Mouse (Mus musculus) forebrain, embryonic 13.5 days (tissue): Measurements from ENCODE around the gene Atrnl1. TPM values are rescaled to one million over a fixed set of nuclear protein-coding genes. Genes with fewer than 3 reads are reported as not detected.
A peak's percentile ranks its signal among the peaks of the same experiment; 100 is the strongest.
"Not testable (repeated sequence)": the region's sequence is repeated elsewhere in the genome, so short reads cannot be mapped to it uniquely, and the experiment has no call there.

Experiments used
- ATAC-seq: fragments of 200-750 bp; cut with Nextera tagmentation; 2 replicates; pipeline ENCODE4 v1.8.0; 2017
- H3K27ac ChIP-seq: fragments of 300-500 bp; sonication (generic); 2 replicates; pipeline ENCODE4 v1.5.1; 2015; ENCODE audit warnings: inconsistent platforms, mild to moderate bottlenecking, moderate library complexity
- H3K27me3 ChIP-seq: fragments of 300-500 bp; sonication (generic); 2 replicates; pipeline ENCODE4 v1.6.1; 2015; ENCODE audit warnings: mild to moderate bottlenecking, inconsistent platforms
- H3K36me3 ChIP-seq: fragments of 300-500 bp; sonication (generic); 2 replicates; pipeline ENCODE4 v1.6.1; 2015; ENCODE audit warnings: mild to moderate bottlenecking, inconsistent platforms; ENCODE audit not compliant: poor library complexity, severe bottlenecking
- H3K4me1 ChIP-seq: fragments of 300-500 bp; sonication (generic); 2 replicates; pipeline ENCODE4 v1.6.1; 2015; ENCODE audit warnings: inconsistent platforms
- H3K4me2 ChIP-seq: fragments of 300-500 bp; sonication (generic); 2 replicates; pipeline ENCODE4 v1.6.1; 2015; ENCODE audit warnings: inconsistent platforms, mild to moderate bottlenecking, moderate library complexity
- H3K4me3 ChIP-seq: fragments of 300-500 bp; sonication (generic); 2 replicates; pipeline ENCODE4 v1.5.1; 2015; ENCODE audit warnings: mild to moderate bottlenecking, inconsistent platforms
- H3K9ac ChIP-seq: fragments of 300-500 bp; sonication (generic); 2 replicates; pipeline ENCODE4 v1.6.1; 2015; ENCODE audit warnings: mild to moderate bottlenecking, inconsistent platforms
- H3K9me3 ChIP-seq: fragments of 300-500 bp; sonication (generic); replicated peaks from 2 replicates; pipeline ENCODE4 v1.6.1; 2016; ENCODE audit warnings: inconsistent platforms
- WGBS: fragments of 180-500 bp; shearing (Covaris S2); methylation state at CpG from one replicate; pipeline ENCODE4 v1.1.7; 2015; 5-methylcytosine and 5-hydroxymethylcytosine counted together
- polyA plus RNA-seq: library from polyadenylated mRNA; unstranded; fragments of >200 nt; fragmentation: Nextera tagmentation; extraction: Ambion mirVana; gene quantifications from 2 replicates; pipeline ENCODE4 v1.2.1, GENCODE M21; 2015

Gene Atrnl1
- polyA plus RNA-seq, 1 experiment from 2014 or later, result 5.1 TPM

GRCm38 (mm10) chr19:57870871-57871270 lies 260.0 kb downstream of the Atrnl1 start:
- Histone ChIP-seq H3K4me3 (no peak overlapping the region), H3K4me1 (peaks cover 17% of the 10 kb centered on the region), H3K27me3 (no peaks in the 10 kb centered on the region), H3K36me3 (no peaks in the 10 kb centered on the region), H3K9me3 (no peaks in the 10 kb centered on the region), H3K4me2 (peak overlapping the region; percentile 38), H3K27ac (no peak overlapping the region), H3K9ac (no peak overlapping the region)
- 17% methylated on average over 13 of the region's 13 CpGs for WGBS
- ATAC-seq, result no peak

GRCm38 (mm10) chr19:57876057-57876456 lies 265.2 kb downstream of the Atrnl1 start:
- no peak overlapping the region for H3K9ac ChIP-seq
- H3K4me1 ChIP-seq, result peaks cover 11% of the 10 kb centered on the region
- H3K4me2 ChIP-seq, result no peak overlapping the region
- H3K27ac ChIP-seq, result no peak overlapping the region
- H3K4me3 ChIP-seq, result no peak overlapping the region
- H3K9me3 ChIP-seq, result no peaks in the 10 kb centered on the region
- H3K36me3 ChIP-seq, result no peaks in the 10 kb centered on the region
- H3K27me3 ChIP-seq, result no peaks in the 10 kb centered on the region
- WGBS, result 90% methylated on average over 6 of the region's 6 CpGs
- no peak for ATAC-seq

GRCm38 (mm10) chr19:57877343-57877742 lies 266.5 kb downstream of the Atrnl1 start:
- Histone ChIP-seq H3K27ac (no peak overlapping the region), H3K36me3 (no peaks in the 10 kb centered on the region), H3K4me3 (no peak overlapping the region), H3K9ac (no peak overlapping the region), H3K4me2 (no peak overlapping the region), H3K4me1 (0 out of 2 replicates have a peak, but pooled peaks cover 5% of the 10 kb centered on the region), H3K27me3 (no peaks in the 10 kb centered on the region), H3K9me3 (no peaks in the 10 kb centered on the region)
- WGBS, result 100% methylated on average over 4 of the region's 4 CpGs
- no peak for ATAC-seq

- 0 out of 2 replicates have a peak, but pooled peaks cover 5% of the 10 kb centered on the region for H3K4me1 ChIP-seq
- no peaks in the 10 kb centered on the region for H3K27me3 ChIP-seq
- ATAC-seq, result no peak
- 92% methylated on average over 9 of the region's 9 CpGs for WGBS
- no peak overlapping the region for H3K9ac ChIP-seq
- no peaks in the 10 kb centered on the region for H3K9me3 ChIP-seq
- no peaks in the 10 kb centered on the region for H3K36me3 ChIP-seq
- no peak overlapping the region for H3K4me3 ChIP-seq
- no peak overlapping the region for H3K27ac ChIP-seq
- no peak overlapping the region for H3K4me2 ChIP-seq
Observed at GRCm38 (mm10) chr19:57878583-57878982, 267.7 kb downstream of the Atrnl1 start.

GRCm38 (mm10) chr19:57879841-57880240 lies 269.0 kb downstream of the Atrnl1 start:
- H3K9ac ChIP-seq, H3K4me2 ChIP-seq, H3K4me3 ChIP-seq, ATAC-seq, H3K9me3 ChIP-seq, H3K4me1 ChIP-seq, H3K27me3 ChIP-seq, H3K36me3 ChIP-seq, H3K27ac ChIP-seq: not testable (repeated sequence)
- WGBS, result 89% methylated on average over 1 of the region's 1 CpGs

- 92% methylated on average over 7 of the region's 7 CpGs for WGBS
- no peak overlapping the region for H3K9ac ChIP-seq
- no peak overlapping the region for H3K4me3 ChIP-seq
- H3K4me1 ChIP-seq, result no peaks in the 10 kb centered on the region
- no peaks in the 10 kb centered on the region for H3K9me3 ChIP-seq
- H3K36me3 ChIP-seq, result no peaks in the 10 kb centered on the region
- no peak overlapping the region for H3K4me2 ChIP-seq
- H3K27ac ChIP-seq, result no peak overlapping the region
- ATAC-seq, result no peak
- no peaks in the 10 kb centered on the region for H3K27me3 ChIP-seq
Observed at GRCm38 (mm10) chr19:57881927-57882326, 271.1 kb downstream of the Atrnl1 start.

GRCm38 (mm10) chr19:57888871-57889270 lies 278.0 kb downstream of the Atrnl1 start:
- H3K9me3 ChIP-seq, result no peaks in the 10 kb centered on the region
- no peak for ATAC-seq
- H3K9ac ChIP-seq, result no peak overlapping the region
- H3K4me2 ChIP-seq, result no peak overlapping the region
- H3K4me3 ChIP-seq, result no peak overlapping the region
- H3K27ac ChIP-seq, result no peak overlapping the region
- peaks cover 5% of the 10 kb centered on the region; the same call in 1 of the 2 replicates for H3K4me1 ChIP-seq
- WGBS, result 87% methylated on average over 8 of the region's 8 CpGs
- no peaks in the 10 kb centered on the region for H3K27me3 ChIP-seq
- no peaks in the 10 kb centered on the region for H3K36me3 ChIP-seq

GRCm38 (mm10) chr19:57889741-57890140 lies 278.9 kb downstream of the Atrnl1 start:
- no peak overlapping the region for H3K9ac ChIP-seq
- H3K27ac ChIP-seq, result no peak overlapping the region
- no peak overlapping the region for H3K4me2 ChIP-seq
- WGBS, result 64% methylated on average over 3 of the region's 3 CpGs
- H3K27me3 ChIP-seq, result no peaks in the 10 kb centered on the region
- no peaks in the 10 kb centered on the region for H3K9me3 ChIP-seq
- H3K4me3 ChIP-seq, result no peak overlapping the region
- H3K36me3 ChIP-seq, result no peaks in the 10 kb centered on the region
- ATAC-seq, result no peak
- H3K4me1 ChIP-seq, result peaks cover 5% of the 10 kb centered on the region; the same call in 1 of the 2 replicates

GRCm38 (mm10) chr19:57890954-57891353 lies 280.1 kb downstream of the Atrnl1 start:
- no peak for ATAC-seq
- H3K4me2 ChIP-seq, result no peak overlapping the region
- 15% methylated on average over 3 of the region's 3 CpGs for WGBS
- no peak overlapping the region for H3K9ac ChIP-seq
- no peaks in the 10 kb centered on the region for H3K27me3 ChIP-seq
- no peak overlapping the region for H3K27ac ChIP-seq
- peaks cover 5% of the 10 kb centered on the region; the same call in 1 of the 2 replicates for H3K4me1 ChIP-seq
- no peaks in the 10 kb centered on the region for H3K36me3 ChIP-seq
- H3K4me3 ChIP-seq, result no peak overlapping the region
- no peaks in the 10 kb centered on the region for H3K9me3 ChIP-seq

- Histone ChIP-seq H3K4me2 (no peak overlapping the region), H3K27ac (no peak overlapping the region), H3K36me3 (no peaks in the 10 kb centered on the region), H3K4me3 (no peak overlapping the region), H3K4me1 (peaks cover 5% of the 10 kb centered on the region; the same call in 1 of the 2 replicates), H3K27me3 (no peaks in the 10 kb centered on the region), H3K9me3 (no peaks in the 10 kb centered on the region), H3K9ac (no peak overlapping the region)
- ATAC-seq, result no peak
- 37% methylated on average over 1 of the region's 1 CpGs for whole genome bisulfite sequencing
Observed at GRCm38 (mm10) chr19:57894191-57894590, 283.4 kb downstream of the Atrnl1 start.

GRCm38 (mm10) chr19:57900037-57900436 lies 289.2 kb downstream of the Atrnl1 start:
- Histone ChIP-seq H3K4me2 (no peak overlapping the region), H3K4me1 (no peaks in the 10 kb centered on the region), H3K9ac (no peak overlapping the region), H3K9me3 (no peaks in the 10 kb centered on the region), H3K27me3 (no peaks in the 10 kb centered on the region), H3K27ac (no peak overlapping the region), H3K4me3 (no peak overlapping the region), H3K36me3 (no peaks in the 10 kb centered on the region)
- 74% methylated on average over 1 of the region's 1 CpGs for WGBS
- ATAC-seq, result no peak

- Histone ChIP-seq H3K4me1 (no peaks in the 10 kb centered on the region), H3K27me3 (no peaks in the 10 kb centered on the region), H3K4me3 (no peak overlapping the region), H3K36me3 (no peaks in the 10 kb centered on the region), H3K9ac (no peak overlapping the region), H3K9me3 (no peaks in the 10 kb centered on the region), H3K4me2 (no peak overlapping the region), H3K27ac (no peak overlapping the region)
- WGBS, result 89% methylated on average over 6 of the region's 6 CpGs
- no peak for ATAC-seq
Observed at GRCm38 (mm10) chr19:57909466-57909865, 298.6 kb downstream of the Atrnl1 start.

- Histone ChIP-seq H3K9me3 (no peaks in the 10 kb centered on the region), H3K4me2 (no peak overlapping the region), H3K27me3 (no peaks in the 10 kb centered on the region), H3K27ac (no peak overlapping the region), H3K4me3 (no peak overlapping the region), H3K9ac (no peak overlapping the region), H3K4me1 (no peaks in the 10 kb centered on the region), H3K36me3 (no peaks in the 10 kb centered on the region)
- ATAC-seq, result no peak
- WGBS, result 95% methylated on average over 6 of the region's 6 CpGs
Observed at GRCm38 (mm10) chr19:57910650-57911049, 299.8 kb downstream of the Atrnl1 start.
